Mouse (Mus musculus): ENCODE results near the gene 4930568D16Rik. TPM values are rescaled to one million over a fixed set of nuclear protein-coding genes. Genes with fewer than 3 reads are reported as not detected.

Gene 4930568D16Rik
- total RNA-seq, 2 experiments from 2014 or later, result not detected

DNA sequence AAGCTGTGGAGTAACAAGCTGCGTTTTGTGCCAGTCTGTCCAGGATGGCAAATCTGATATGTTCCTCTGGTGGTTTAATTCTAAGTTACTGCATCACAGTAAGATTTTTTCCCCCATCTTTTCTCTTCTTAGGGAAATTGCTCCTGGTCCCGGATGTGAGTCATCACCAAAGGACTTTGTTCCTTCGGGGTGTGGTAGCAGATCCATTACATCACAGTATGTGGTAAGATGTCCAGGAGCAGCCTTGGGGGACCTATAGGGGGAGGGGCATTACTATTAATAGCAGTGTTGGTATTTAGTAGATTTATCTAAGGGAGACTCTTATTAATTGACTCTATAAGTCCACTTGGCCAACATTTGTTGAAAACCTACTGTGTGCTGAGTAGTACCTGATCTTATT is 24.9 kb downstream of the 4930568D16Rik start:
- DNase-seq, result no peak

DNA sequence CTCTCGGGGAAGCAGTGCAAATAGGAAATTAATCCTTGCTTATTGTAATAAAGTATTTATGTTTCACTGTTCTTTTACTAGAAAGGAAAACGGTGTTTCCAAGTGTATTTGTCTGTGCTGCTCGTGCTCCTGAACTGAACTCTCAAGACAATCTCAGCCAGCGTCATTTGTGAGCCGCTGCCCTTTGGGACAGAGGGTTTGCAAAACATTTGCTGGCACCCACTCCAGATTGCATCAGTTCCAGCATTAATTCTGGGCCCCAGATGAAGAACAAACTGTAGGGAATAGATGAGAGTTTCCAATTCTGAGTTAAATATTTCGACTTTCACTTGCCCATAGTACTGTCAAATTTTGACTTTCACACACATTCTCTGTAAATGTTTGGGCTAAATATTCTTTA is 28.8 kb downstream of the 4930568D16Rik start:
- DNase-seq, result peak; percentile 32

DNA sequence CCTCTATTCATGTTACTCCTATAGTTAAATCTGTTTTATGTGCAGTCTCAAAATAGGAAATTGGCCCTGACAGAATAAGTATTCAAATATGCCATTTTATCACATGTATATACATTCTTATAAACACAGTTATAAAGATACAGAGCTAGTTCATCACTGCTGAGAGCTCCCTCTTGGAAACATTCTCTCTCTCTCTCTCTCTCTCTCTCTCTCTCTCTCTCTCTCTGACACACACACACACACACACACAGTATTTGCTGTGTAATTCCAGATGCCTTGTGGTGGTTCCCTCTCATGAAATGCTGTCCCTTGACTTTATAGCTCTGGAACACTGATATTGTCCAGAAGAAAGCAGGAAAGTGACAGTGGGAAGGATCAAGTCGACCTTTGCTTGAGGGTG is 29.5 kb downstream of the 4930568D16Rik start:
- DNase-seq, result no peak

DNA sequence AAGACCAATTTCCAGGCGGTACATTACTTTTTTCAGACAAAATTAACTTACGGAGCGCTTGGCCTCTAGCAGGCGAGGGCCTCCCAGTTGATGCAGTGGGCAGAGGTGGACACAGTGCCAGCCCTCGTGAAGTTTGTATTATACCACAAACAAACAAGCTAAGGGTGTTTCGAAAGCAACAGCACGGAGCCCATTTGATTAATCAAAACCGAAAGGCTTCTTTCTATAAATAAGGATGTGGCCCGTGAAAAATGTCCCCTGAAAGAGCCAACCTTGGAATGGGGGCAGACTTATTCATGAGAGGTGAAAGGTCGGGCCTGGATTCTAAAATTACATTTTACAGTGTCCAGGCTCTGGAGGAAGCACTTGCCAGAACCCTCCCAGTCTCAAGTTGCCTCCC is 30.1 kb downstream of the 4930568D16Rik start:
- DNase-seq, result no peak

DNA sequence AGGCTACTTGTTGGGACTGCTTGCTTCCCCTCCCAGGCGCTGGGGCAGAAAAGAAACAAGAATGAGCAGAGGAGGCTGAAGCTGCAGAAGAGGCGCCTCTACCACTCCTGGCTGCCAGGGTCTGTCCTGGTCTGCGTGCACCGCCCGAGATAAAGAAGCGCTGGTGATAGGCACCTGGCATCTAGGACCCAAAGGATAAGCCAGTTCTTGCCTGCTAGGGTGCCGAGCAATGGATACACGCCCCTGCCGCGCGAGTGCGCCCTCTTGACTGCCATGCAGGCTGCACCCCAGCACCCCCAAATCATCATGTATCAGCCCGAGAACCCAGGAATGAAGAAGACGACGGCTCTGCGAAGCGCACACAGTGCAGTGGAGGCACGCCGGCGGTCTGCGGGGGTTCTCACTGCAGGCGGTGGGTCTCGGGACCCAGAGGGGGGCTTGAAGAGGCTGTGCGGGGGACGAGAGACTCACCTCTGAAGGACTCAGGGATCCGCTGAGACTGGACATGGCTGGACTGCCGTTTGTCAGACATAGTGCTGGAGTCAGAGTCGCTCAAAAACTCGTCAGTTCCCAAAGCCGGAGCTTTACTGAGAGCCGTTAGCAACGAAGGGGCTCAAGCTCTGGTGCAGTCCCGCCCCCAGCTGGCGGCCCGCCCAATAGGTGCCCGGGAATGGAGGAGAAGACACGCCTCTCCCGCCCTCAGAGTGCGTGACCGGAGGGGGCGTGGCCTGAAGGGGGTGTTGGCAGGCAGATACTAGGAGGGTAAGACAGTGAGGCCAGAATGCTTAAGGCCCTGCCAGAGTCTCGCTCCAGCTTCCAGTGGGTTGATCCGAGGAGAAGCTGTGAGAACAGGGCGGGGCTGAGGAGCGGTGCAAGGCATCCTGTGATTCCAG is 30.9 kb downstream of the 4930568D16Rik start, which contains the start of gene Stom:
TSS of gene Stom (minus strand) at position 589 of the 893 bp plus-strand sequence.
- DNase-seq, result peak; percentile 100

DNA sequence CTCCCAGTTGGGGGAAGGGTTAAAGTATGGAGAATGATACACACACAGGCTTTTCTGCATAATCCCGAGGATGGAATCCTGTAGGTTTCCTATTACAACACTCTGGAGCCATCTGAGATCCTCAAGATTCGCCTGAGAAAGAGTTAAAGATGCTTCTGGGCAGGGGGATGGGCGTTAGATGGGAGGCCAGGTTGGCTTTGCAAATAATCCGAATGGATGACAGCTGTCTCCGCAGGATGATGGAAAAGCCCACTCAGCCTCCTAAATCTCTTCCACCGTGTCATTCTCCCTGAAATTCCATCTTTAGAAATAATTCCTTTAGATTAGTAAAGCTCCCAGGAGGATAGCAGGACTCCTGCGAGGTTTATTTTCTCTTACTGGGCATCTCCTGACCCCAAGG is 31.9 kb downstream of the 4930568D16Rik start:
- no peak for DNase-seq

DNA sequence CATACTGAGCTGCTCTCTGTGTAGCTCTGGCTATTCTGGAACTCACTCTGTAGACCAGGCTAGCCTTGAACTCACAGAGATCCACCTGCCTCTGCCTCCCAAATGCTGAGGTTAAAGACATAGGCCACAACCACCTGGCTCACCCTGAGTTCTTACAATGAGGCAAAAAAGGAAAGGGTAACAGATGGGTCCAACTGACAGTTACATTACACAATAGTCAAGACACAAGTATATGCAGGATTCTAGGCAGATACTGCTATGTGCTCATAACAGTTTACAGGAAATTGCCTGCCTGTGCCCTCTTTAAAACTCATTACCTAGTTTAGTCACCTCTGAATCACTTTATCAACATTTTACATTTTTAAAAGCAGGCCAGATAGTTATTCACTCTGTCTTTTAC is 33.9 kb downstream of the 4930568D16Rik start:
- DNase-seq, result no peak

DNA sequence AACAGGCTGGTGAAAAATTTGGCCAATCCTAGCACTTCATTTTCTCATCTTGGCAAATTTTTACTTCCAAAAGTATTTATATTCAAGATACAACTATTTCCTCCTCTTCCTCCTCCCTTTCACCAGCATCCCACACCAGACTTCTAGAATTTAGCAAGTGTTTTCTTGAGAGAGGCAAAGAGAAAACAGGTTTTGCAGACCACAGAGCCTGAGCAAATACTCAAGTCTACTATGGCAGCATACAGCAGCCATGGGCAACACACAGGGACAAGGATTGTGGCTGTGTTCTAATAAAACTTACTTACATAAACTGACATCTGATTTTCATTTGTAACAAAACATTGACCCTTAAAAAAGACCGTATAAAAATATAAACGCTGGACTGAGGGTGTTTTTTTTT is 36.3 kb downstream of the 4930568D16Rik start:
- no peak for DNase-seq

DNA sequence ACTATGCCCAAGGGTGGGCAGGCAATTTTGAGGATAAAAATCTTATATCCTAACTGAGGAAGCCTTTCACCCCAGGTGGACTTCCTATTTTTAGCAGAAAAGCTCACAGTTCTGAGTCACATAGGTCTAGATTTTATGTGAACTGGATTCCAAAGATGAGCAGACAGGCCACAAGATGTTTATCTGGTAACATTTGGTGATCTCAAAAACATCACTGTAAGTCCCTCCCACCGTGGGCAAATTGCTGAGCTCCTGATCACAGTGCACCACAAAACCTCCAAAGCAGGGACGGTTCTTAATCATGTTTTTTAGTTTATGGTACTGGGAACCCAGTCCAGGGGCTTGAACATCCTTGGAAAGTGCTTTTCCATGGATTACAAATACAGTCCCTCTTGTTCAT is 38.5 kb downstream of the 4930568D16Rik start:
- DNase-seq, result no peak

DNA sequence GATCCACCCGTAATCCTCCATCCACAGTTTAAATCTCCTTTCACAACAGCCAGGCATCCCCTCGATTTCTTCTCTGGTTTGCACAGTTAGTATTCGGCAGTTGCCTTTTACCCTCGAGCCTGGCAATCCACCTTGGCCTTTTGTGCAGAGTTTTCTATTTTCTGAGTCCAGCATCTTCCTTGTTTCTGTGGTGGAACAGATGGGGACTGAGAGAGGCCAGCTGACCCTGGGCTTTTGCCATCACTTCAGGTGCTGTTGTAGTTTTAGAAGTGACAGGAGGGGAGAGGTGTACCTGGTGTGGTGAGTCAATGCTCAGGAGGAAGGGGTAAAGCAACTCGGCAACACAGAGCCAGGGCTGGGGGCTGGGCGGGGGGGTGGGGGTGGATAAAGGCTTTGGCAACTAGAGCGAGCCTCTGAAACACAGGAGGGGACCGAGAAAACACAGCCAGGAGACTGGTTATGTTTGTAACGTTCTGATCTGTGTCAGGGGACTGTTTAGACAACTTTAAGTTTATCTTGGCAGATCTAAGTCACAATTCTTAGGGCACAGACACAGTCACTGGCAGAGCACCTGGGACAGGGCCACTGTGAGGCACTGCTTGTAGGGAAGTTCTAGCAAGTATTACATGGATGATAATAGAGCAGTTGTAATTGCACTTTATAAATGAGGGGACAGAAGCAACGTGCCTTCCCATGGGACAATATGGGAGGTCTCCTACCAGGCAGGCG is 39.3 kb downstream of the 4930568D16Rik start:
- no peak for DNase-seq

DNA sequence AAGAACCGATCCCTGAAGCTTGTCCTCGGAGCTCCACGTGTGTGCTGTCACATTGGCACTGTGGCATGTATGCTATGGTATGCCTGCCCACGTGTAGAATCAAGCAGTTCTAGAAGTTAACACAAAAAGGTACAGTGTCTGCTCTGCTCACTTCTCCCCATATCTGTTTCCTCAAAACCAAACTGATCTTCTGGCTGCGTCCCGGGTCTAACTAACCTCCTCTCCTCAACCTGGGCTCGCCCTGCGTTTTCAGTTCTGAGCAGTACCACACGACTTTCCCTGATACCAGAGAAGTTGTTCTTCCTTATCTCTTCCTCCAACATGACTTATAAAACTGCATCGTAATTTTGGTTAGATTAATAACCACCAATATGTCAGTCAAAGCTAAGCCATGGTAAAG is 39.9 kb downstream of the 4930568D16Rik start:
- DNase-seq, result no peak

DNA sequence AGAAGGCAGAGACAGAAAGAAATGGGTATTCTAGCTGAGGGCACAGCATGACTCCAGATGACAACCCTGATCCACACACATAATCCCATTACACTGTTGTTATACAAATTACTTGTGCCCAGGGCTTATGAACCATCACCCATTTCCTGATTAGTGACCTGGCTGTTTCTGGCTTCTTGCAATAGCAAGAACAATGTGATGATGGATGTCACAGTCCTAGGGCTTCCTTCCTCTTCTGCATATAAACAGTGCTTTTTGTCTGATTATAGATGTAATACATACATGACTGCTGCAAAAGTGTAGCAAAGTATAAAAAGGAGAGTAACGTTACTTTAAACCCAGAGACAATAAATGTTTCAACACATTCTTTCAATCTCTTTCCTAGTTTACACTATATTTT is 40.6 kb downstream of the 4930568D16Rik start:
- no peak for DNase-seq

DNA sequence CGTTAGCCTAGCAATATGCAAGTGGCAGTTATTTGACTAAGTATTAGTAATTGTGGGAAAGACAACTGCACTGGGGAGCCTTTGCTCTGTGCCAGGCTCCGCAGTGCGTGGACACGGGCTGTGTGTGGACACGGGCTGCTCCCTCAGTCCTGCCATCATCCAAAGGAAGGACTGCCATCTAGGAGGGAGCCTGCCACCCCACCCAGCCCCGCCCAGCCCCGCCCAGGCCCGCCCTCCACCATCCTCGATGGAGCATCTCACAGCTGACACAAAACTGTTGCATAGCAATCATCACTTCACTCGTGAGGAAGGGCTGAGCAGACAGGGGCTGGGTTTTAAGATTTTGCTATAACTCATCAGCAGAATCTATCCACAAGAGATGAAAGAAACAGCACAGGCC is 41.6 kb downstream of the 4930568D16Rik start:
- no peak for DNase-seq

DNA sequence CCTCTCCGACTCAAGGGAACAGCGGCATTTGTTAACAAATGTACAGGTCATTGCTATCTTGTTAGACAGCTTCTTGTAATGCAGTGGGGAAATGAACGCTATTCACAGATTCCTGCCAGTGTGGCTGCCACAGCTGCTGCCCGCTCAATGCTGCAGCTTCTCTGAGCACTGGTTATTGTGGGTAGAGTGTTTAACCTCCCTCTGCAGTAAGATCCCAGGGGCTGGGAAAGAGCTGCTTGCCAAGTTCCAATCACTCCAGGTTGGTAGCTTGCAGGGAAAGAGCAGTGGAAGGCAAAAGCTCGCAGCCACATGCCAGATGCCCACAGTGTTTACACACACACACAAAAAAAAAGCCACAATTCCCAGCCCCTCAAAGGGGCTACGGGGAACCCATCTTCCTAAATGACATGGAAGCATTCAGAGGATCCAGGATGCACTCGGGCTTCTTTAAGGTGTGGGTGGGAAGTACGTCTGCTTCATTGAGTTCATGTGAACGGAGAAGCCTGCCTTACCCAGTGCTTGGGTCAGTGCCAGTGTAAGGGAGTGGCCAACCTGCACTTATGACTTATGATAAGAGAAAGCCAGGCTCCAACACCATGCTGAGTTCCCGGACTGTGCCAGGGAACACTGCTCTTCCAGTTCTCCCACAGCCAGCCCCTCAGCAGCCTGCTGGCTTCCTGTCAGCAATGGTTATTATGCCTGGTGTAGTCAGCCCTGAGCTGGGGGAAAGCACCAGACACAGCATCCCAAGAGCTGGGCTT is 44.9 kb downstream of the 4930568D16Rik start:
- no peak for DNase-seq

DNA sequence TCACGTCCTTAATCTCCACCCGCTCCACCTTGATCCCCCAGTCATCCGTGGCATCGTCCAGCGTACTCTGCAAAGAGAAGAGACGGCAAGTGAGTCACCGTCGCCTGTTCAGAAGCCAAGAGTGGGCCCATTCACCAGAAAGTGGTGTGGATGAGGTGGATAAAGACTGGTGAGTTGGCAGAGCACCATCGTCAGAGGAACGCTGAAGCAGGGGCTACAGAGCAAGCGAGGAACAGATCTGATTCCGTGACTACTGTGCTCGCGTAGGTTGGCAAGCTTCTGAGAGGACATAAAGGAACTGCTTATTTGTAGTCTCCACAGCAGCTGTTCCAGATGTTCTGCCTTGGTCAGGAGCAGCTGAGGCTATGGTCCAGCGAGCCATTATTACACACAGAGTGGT is 47.1 kb downstream of the 4930568D16Rik start:
- no peak for DNase-seq

DNA sequence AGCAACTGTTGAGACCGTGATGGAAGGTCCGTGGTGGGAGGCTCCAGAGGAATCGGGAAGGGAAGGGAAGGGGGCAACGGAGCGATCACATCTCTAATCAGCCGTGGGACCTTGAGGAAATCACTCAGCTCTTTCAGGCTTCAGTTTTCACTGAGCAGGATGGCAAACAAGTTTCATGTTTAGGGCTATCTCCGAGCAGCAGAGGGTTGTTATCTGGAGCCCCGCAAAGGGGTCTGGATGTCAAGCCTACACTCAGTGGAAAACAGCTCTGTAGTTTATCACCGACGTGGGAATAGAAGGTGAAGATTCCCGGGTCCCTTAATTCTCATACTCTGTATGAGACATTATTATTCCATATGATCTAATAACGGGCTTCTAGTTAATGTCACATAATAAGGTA is 49.1 kb downstream of the 4930568D16Rik start:
- DNase-seq, result no peak

DNA sequence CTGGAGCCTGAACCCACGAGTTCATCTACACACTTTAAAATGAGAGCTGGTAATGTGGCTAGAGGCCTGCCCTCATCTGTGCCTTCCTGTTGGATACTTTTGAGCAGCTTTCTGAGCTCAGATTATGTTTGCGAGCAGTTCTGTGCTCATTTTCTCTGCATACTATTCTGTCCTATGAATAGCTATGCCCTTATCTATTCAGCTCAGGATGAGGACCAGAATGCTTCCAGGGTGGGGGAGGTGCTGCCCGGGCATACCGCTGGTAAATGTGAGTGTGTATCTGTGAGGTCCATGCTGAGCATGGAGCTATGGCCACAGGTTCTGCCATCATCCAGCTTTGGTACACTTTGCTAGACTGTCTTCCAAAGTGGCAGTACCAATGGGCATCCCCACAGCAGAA is 49.9 kb downstream of the 4930568D16Rik start:
- DNase-seq, result no peak

DNA sequence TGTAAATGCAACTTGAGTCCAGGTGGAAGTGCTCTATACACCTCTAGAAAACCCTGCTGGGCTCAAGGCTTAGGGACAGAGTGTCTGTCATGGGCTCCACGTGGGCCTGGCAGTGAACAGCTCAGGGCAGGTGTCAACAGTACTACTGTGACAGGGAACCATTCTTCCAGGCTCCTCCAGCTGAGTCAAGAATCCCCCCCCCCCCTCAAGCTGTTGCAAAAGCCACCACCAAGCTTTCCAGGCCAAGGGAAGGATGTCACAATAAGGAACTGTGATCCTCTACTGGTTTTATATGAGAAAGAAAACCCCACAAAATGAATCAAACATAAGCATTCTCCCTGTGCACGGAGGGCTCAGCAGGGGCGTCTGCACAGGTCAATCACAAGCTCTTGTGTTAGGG is 53.2 kb downstream of the 4930568D16Rik start:
- no peak for DNase-seq

DNA sequence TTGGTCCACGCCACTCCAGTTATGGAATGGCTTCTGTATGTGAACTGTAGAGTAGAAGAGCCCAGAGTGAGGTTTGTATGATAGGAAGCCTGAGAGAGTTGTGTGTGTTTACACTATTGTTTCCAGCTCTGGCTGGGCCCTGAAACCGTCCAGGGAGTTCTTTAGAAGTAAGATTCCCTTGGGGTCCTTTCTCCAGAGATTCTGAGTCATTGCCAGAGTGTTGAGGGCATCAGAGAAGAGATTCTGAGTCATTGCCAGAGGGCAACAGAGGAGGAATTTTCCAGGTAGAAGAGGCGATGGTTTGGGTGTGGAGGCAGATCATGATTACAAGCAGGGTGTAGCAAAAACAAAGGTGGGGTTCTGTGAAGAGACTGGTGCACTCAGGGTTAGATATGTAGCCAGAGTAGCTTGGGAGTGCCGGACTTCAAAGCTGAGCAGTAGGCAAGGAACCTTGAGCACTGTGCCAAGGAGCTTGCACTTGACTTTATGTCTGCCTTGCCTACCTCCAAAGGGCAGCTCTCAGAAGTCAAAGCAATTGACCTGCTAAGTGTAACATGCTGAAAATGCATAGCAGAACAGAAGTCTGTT is 57.5 kb downstream of the 4930568D16Rik start:
- no peak for DNase-seq

DNA sequence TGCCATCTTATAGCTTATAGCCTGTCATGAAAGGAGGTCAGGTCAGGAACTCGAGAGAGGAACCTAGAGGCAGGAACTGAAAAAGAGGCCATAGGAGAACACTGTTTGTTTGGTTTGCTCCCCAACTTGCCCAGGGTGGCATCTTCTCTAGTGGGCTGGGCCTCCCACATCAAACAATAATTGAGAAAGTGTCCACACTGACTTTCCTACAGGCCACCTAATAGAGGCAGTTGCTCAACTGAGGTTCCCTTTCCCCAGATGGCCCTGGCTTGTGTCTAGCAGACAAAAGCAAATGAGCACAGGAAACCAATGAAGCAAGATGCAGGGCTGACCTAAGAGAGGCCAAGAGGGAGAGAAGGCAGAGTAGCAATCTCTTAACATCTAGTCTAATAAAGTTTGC is 59.4 kb downstream of the 4930568D16Rik start:
- DNase-seq, result no peak
